Mouse (Mus musculus): ENCODE results near the gene Cavin3.

Cavin3 gene

GRCm38 (mm10) chr7:105481505-105482411 is at the start of gene Cavin3:
Cavin3 (minus strand) TSS chr7:105482300.
- peak; percentile 44 to 47 for DNase-seq (ENCODE audit: low spot score in 2 of 2)

DNA sequence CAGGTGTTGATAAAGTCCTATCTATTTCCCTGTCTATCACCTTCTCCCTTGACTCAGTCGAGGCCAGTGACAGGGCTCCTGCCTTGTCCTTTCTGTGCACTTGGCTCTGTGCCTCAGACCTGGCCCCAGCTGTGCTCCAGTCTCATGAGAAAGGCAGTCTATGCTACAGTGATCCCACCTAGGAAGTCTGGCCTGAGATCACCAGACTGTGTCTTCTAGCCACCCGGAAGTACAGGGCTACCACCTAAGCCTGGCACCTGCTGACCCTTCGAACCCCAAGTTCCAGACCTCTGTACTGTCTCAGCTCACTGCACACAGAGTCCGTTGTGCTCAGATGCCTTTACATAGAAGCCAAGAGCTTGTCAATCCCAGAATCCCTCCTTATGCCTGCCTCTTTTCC is 46.0 kb upstream of the Cavin3 start:
- DNase-seq (ENCODE audit: low spot score in 2 of 2): no peak

DNA sequence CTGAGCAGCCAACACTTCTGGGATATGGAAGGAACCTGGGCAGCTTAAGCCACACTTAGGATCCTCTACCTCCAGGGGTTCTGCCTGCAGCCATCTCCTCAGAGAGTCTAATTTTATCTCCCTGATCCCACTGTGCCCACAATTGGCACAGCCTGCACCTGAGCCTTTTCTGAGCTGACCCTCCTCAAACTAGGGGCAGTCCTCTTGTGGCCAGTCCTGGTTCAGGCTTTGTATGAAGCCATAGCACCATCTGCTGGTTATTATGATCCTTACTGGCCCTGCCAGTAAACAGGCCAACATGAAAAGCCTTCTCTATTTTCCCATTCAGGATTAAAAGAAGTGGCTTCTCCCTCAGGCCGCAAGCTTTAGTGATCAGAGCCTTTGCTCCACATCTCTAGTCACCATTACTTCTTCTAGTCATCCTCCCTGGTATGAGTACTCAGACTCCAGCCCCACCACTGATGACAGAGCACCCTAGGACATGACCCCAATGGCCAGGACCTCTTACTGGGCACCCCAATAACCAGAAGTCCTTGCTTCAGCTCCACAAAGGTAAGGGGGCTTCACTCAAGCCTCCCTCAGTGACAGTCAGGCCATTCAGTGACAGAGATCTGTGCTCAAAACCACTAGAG is 45.3 kb upstream of the Cavin3 start:
- peak in 1 of 2 experiments; percentile 37 for DNase-seq (ENCODE audit: low spot score in 2 of 2)

GRCm38 (mm10) chr7:105524222-105524621 is 42.1 kb upstream of the Cavin3 start:
- no peak for DNase-seq (ENCODE audit: low spot score in 2 of 2)

GRCm38 (mm10) chr7:105520201-105520600 is 38.1 kb upstream of the Cavin3 start:
- DNase-seq (ENCODE audit: low spot score in 2 of 2): no peak

DNA sequence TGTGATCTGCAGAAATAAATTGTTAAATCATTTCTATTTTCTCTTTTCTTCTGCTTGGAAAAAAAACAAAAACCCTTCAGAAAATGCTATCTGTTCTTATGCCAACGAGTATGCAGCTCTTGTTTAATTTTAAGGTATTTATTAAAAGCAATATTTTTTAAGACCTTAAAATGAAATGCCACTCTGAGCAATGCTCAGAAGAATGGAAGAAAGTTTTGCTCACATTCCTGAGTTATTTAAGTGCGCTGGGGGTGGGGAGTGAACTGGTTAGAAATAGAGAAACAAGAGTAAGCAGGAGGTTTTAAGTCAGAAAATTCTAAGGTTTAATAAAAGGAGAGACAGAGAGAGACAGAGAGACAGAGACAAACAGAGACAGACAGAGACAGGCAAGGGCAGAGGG is 37.7 kb upstream of the Cavin3 start:
- no peak for DNase-seq (ENCODE audit: low spot score in 2 of 2)

DNA sequence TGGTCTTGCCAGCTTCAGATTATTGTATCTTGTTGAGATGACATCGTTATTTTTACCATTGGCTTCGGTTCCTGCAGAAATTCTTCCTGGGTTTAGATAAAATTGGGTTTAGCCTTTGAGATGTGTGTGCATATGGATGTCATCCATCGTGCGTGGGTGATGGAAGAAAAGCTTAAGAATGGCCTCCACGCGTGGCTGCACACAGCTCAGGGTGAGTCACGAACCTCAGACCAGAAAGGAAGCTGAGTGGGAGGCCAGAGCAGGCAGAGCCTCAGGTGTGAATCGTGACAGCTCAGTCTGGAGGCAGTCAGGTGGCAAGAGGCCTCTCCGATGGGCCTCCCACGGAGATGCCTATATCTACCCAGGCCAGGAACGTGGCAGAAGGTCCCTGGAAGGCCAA is 37.2 kb upstream of the Cavin3 start:
- peak; percentile 69 to 82 for DNase-seq (ENCODE audit: low spot score in 2 of 2)

DNA sequence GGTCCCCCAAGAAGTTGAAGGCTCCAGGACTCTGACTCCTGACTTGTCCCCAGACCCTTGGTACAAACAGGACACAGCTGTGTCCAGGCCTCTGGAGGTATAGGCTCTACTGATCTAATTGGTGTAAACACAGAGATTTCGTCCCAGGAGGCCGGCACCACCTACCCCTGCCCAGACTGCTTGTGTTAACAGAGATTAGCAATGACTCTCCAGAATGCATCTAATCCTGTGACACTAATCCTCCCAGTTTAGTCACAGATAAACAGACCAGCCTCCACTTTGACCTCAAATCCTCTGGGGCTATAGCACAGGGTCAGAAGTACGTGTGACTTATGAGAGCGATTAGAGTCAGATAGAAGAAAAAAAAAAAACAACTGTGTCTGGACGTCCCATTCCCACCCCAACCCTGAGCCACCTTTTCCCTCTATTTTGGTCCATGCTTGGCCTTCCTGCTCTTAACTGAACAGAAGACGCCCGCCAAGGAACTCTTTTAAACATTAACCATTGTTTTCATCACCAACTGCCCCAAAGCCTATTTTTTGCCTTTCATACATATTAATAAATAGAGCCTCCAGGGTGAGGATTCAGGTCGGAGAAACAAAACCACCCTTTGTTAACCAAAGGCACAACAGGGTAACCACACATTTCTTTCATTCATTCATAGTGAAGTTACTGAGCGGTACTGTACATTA is 34.7 kb upstream of the Cavin3 start:
- no peak for DNase-seq (ENCODE audit: low spot score in 2 of 2)

- DNase-seq (ENCODE audit: low spot score in 2 of 2): peak; percentile 31 to 57
Measured at GRCm38 (mm10) chr7:105515178-105515577, 33.1 kb upstream of the Cavin3 start.

DNA sequence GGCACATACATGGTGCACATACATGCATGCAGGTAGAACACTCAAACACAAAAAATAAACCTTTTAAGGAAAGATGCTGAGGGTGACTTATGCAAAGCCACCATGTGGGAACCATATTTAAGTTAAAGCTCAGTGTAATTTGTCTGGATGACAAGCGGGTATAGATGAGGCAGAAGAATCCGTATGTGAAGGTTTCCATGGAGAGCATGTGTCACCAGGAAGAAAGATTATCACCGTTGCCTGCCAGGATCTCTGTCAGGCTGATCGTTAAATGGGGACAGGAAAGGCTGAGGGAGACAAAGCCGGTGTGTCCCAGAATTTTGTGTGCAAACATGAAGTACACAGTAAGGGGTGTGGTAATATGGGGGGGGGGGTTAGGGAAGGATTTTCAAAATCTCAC is 32.5 kb upstream of the Cavin3 start:
- DNase-seq (ENCODE audit: low spot score in 2 of 2): no peak

GRCm38 (mm10) chr7:105513845-105514291 is 31.8 kb upstream of the Cavin3 start:
- no peak for DNase-seq (ENCODE audit: low spot score in 2 of 2)

GRCm38 (mm10) chr7:105510143-105510542 is 28.0 kb upstream of the Cavin3 start:
- DNase-seq (ENCODE audit: low spot score in 2 of 2): peak in 1 of 2 experiments; percentile 27

- DNase-seq (ENCODE audit: low spot score in 2 of 2): no peak
Measured at GRCm38 (mm10) chr7:105507257-105507656, 25.2 kb upstream of the Cavin3 start.

- no peak for DNase-seq (ENCODE audit: low spot score in 2 of 2)
Measured at GRCm38 (mm10) chr7:105501984-105502383, 19.9 kb upstream of the Cavin3 start.

DNA sequence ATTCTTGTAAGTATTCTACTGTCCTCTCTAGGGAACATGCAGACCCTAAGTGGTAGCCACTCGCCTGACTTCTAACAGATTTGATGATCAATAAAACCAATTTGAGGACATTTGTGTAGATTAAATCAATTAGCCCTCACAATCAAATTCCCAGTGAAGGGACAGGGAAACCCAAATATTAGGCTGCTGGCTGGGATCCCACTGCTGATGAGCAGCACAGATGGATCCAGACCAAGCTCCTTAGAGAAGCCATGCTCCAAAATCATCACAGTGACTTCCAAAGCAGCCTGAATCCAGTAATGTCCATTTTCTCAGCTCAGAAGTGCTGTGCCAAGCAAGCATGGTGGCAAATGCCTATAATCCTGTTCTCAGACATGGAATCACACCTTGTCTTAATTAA is 17.6 kb upstream of the Cavin3 start:
- DNase-seq (ENCODE audit: low spot score in 2 of 2): no peak

GRCm38 (mm10) chr7:105498854-105499492 is 16.9 kb upstream of the Cavin3 start:
- no peak for DNase-seq (ENCODE audit: low spot score in 2 of 2)

GRCm38 (mm10) chr7:105497881-105498280 is 15.8 kb upstream of the Cavin3 start:
- no peak for DNase-seq (ENCODE audit: low spot score in 2 of 2)

- peak; percentile 42 to 44 for DNase-seq (ENCODE audit: low spot score in 2 of 2)
Measured at GRCm38 (mm10) chr7:105487104-105487876, 5.2 kb upstream of the Cavin3 start.

GRCm38 (mm10) chr7:105485029-105485428 is 2.9 kb upstream of the Cavin3 start:
- DNase-seq (ENCODE audit: low spot score in 2 of 2): no peak

GRCm38 (mm10) chr7:105482426-105482825 is 326 bp upstream of the Cavin3 start:
- DNase-seq (ENCODE audit: low spot score in 2 of 2): no peak
